Mouse (Mus musculus): Measurements from ENCODE around the gene Acot13.

- TF ChIP-seq CTCF (IDR thresholded peaks at IDR 0.05; ENCODE audit: insufficient read depth, low read depth, low read length) = no peak
- no peak for TF ChIP-seq POLR2A (IDR thresholded peaks at IDR 0.05; ENCODE audit: insufficient read depth, low read depth, low read length)
Measured at GRCm38 (mm10) chr13:24852570-24852969, 21.2 kb upstream of the Acot13 start.
